Mouse (Mus musculus) hindbrain, postnatal 0 days (tissue): ENCODE results near the gene Eif3m. TPM values are rescaled to one million over a fixed set of nuclear protein-coding genes. Genes with fewer than 3 reads are reported as not detected.

Source experiments
- ATAC-seq: fragments of 200-750 bp; cut with Nextera tagmentation; 2 replicates; pipeline ENCODE4 v1.8.0; 2017; ENCODE audit warnings: mild to moderate bottlenecking, moderate TSS enrichment, moderate library complexity
- DNase-seq: peaks from one replicate; pipeline ENCODE4 v3.0.0-alpha.2; 2015; ENCODE audit warnings: low spot score
- H3K27ac ChIP-seq: fragments of 300-500 bp; sonication (generic); 2 replicates; pipeline ENCODE4 v1.5.1; 2014; ENCODE audit warnings: mild to moderate bottlenecking
- H3K27me3 ChIP-seq: fragments of 300-500 bp; sonication (generic); 2 replicates; pipeline ENCODE4 v1.6.1; 2014; ENCODE audit warnings: low read length, mixed read lengths; ENCODE audit not compliant: insufficient read depth
- H3K36me3 ChIP-seq: fragments of 300-500 bp; sonication (generic); 2 replicates; pipeline ENCODE4 v1.6.1; 2014; ENCODE audit warnings: low read length, mixed read lengths; ENCODE audit not compliant: insufficient read depth
- H3K4me1 ChIP-seq: fragments of 300-500 bp; sonication (generic); 2 replicates; pipeline ENCODE4 v1.6.1; 2014; ENCODE audit warnings: antibody characterized with exemption, low read length, mixed read lengths; ENCODE audit not compliant: insufficient read depth
- H3K4me2 ChIP-seq: fragments of 300-500 bp; sonication (generic); 2 replicates; pipeline ENCODE4 v1.6.1; 2014; ENCODE audit warnings: low read depth, mild to moderate bottlenecking, low read length, moderate library complexity, mixed read lengths
- H3K4me3 ChIP-seq: fragments of 300-500 bp; sonication (generic); 2 replicates; pipeline ENCODE4 v1.5.1; 2014; ENCODE audit warnings: low read length
- H3K9ac ChIP-seq: fragments of 300-500 bp; sonication (generic); replicated peaks from 2 replicates; pipeline ENCODE4 v1.6.1; 2014; ENCODE audit warnings: mild to moderate bottlenecking, low read length, moderate library complexity, mixed read lengths
- H3K9me3 ChIP-seq: fragments of 300-500 bp; sonication (generic); 2 replicates; pipeline ENCODE4 v1.6.1; 2016; ENCODE audit warnings: low read length, mixed read lengths
- CTCF ChIP-seq: IDR thresholded peaks from 2 replicates; pipeline ENCODE4 v1.5.1; 2016; ENCODE audit warnings: antibody characterized with exemption, control low read depth, low read depth
- WGBS: fragments of 180-500 bp; shearing (Covaris S2); extraction: QIAGEN DNeasy Blood & Tissue Kit; methylation state at CpG from one replicate; pipeline ENCODE4 v1.1.7; 2014; 5-methylcytosine and 5-hydroxymethylcytosine counted together
- polyA plus RNA-seq: library from polyadenylated mRNA; unstranded; fragments of >200 nt; fragmentation: Nextera tagmentation; extraction: Ambion mirVana; gene quantifications from 2 replicates; pipeline ENCODE4 v1.2.1, GENCODE M21; 2015
- total RNA-seq: library from RNA; depleted of rRNA; stranded (reverse); fragments of >200 nt; gene quantifications from 2 replicates; pipeline ENCODE4 v1.2.3, GENCODE M21; 2014; rRNA removed

The Eif3m gene
- total RNA-seq (85.0 and 85.8 TPM in 2 replicates), polyA plus RNA-seq (187 and 190 TPM in 2 replicates)

DNA sequence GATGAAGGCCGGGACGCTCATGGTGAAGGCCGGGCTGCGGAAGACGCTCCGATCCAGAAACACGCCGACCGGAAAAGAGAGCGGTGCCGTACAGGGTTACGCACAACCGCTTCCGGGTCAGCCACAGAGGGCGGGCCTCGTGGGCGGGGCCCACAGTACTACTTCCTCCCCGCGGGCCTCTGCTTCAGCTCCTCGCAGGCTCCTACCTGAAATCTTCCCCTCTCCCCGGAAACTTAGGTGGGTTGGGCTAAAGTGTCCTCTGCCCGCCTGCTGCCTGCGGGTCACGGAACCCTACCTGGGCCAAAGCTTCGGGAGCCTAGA lies at the start of gene Eif3m:
Gene Eif3m, minus strand, starts transcription at position 114 of the 321 bp plus-strand sequence.
- under 1% methylated on average over 20 of the region's 25 CpGs for WGBS
- DNase-seq (peak; percentile 96), ATAC-seq (peak; percentile 100)
- H3K27ac ChIP-seq, result peak within 1 kb of the TSS; percentile 69
- H3K36me3 ChIP-seq, result peaks cover 11% of the 10 kb centered on the region; the same call in 1 of the 2 replicates
- H3K9ac ChIP-seq, result peak within 1 kb of the TSS; percentile 85
- peak within 1 kb of the TSS; percentile 97 for H3K4me3 ChIP-seq
- H3K9me3 ChIP-seq, result no peaks in the 10 kb centered on the region
- peaks cover 6% of the 10 kb centered on the region; the same call in 1 of the 2 replicates for H3K4me1 ChIP-seq
- no peak for TF ChIP-seq CTCF
- peak within 1 kb of the TSS; percentile 70 for H3K4me2 ChIP-seq
- H3K27me3 ChIP-seq, result no peaks in the 10 kb centered on the region

DNA sequence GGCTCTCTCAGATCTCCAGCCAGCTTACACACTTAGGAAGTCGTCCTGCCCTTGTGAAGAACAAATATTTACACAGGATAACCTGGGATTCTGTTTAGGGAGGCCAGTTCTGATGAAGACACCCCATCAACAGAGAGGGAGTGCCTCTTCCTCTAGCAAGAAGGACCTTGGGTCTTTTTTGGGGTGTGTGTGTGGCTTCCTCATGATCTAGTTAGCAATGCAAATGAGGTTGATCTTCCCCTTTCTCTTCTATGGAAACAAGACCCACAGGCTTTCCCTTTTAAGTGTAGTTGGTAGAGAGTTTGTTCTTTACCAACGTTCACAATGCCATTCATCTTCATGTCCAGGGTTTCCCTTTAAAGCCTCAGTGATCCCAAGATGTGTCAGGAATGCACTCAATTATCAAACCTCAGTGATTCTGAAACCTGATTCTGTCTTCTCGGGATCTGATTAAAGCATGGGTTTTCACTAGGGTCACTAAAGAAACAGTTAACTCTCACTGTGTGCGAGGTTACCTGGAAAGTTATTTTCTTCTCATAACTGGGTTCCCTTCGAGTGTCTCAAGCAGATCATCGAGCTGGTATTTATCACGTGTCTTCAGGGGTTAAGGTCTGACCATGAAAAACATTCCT lies 46.0 kb upstream of the Eif3m start:
- WGBS, result 59% methylated on average over 7 of the region's 7 CpGs
- H3K9ac ChIP-seq, result no peak overlapping the region
- H3K27ac ChIP-seq, result no peak overlapping the region
- ATAC-seq, result no peak
- no peaks in the 10 kb centered on the region for H3K9me3 ChIP-seq
- no peak overlapping the region for H3K4me3 ChIP-seq
- no peaks in the 10 kb centered on the region for H3K36me3 ChIP-seq
- no peak for DNase-seq
- TF ChIP-seq CTCF, result no peak
- H3K4me2 ChIP-seq, result no peak overlapping the region
- H3K27me3 ChIP-seq, result no peaks in the 10 kb centered on the region
- H3K4me1 ChIP-seq, result no peaks in the 10 kb centered on the region

DNA sequence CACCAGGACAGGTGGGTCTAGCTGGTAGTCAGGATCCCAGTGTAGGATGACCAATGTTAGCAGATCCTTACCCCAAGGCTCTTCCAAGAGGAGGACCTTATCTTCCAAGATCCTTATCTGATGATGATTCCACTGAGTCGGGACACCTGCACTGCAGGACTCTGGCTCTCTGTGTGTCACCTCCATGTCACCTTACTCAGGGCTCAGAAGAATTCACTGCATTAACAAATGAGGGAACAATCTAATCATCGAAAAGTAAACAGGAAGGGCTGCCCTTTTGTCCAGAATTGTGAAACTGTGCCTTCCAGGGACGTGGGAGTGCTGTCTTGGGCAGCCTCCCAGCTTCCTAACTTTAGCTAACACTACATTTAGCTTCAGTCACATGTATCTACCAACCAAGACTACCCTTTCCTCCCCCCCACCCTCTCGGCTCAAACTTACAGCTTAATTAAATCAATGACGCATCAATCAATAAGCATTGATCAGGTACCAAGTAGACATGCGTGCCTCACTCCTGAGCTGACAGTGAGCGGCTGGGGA lies 41.8 kb upstream of the Eif3m start:
- Histone ChIP-seq H3K4me1 (no peaks in the 10 kb centered on the region), H3K4me3 (no peak overlapping the region), H3K27ac (no peak overlapping the region), H3K9me3 (no peaks in the 10 kb centered on the region), H3K27me3 (no peaks in the 10 kb centered on the region), H3K36me3 (no peaks in the 10 kb centered on the region), H3K9ac (no peak overlapping the region), H3K4me2 (no peak overlapping the region)
- ATAC-seq, result no peak
- WGBS, result 85% methylated on average over 7 of the region's 7 CpGs
- TF ChIP-seq CTCF, result no peak
- DNase-seq, result no peak

DNA sequence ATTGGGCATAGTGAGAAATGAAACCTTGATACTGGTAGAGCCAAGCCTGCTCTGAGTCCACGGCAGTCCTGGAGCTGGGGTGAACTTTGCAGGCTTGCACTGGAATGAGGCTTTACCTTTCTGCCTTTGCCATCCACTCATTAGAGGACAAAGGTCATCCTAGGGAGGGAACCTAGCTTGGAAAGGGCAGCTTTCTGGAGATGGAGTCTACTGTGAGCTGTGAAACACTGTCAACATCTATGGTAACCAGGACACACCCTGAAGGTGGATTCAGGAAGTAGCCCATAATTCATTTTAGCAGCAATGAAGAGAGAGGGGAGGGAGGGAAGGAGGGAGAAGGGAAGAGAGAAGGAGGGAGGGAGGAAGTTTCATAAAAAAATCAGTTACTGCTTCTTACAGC lies 38.6 kb upstream of the Eif3m start:
- 85% methylated on average over 1 of the region's 1 CpGs for WGBS
- DNase-seq (no peak), ATAC-seq (no peak)
- H3K9me3 ChIP-seq, result no peaks in the 10 kb centered on the region
- H3K4me1 ChIP-seq, result no peaks in the 10 kb centered on the region
- H3K9ac ChIP-seq, result no peak overlapping the region
- no peak overlapping the region for H3K4me3 ChIP-seq
- TF ChIP-seq CTCF, result no peak
- no peak overlapping the region for H3K4me2 ChIP-seq
- no peaks in the 10 kb centered on the region for H3K27me3 ChIP-seq
- H3K36me3 ChIP-seq, result no peaks in the 10 kb centered on the region
- no peak overlapping the region for H3K27ac ChIP-seq

DNA sequence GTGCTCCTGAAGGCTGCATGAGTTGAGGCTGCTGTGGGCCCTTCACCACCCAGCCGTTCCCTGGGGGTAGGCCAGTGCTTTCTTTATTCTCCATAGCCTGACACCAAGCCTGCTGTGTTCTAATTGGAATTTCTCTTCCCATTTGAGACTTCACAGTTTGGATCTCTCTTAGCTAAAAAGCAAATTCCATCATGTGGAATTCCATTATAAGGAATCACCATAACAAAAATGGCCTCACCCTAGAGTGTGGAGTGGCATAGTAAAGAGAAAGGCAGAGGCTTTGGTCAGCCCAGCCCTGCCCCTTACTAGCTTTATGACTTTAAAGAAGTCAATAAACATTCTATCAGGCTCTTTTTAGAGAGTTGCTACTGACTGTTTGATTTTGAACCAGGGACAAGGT lies 31.4 kb upstream of the Eif3m start:
- H3K36me3 ChIP-seq, result no peaks in the 10 kb centered on the region
- 36% methylated on average over 1 of the region's 1 CpGs for WGBS
- no peaks in the 10 kb centered on the region for H3K4me1 ChIP-seq
- H3K27me3 ChIP-seq, result no peaks in the 10 kb centered on the region
- no peaks in the 10 kb centered on the region for H3K9me3 ChIP-seq
- H3K4me3 ChIP-seq, result no peak overlapping the region
- no peak for ATAC-seq
- no peak for DNase-seq
- H3K4me2 ChIP-seq, result no peak overlapping the region
- H3K9ac ChIP-seq, result no peak overlapping the region
- no peak for TF ChIP-seq CTCF
- H3K27ac ChIP-seq, result no peak overlapping the region

DNA sequence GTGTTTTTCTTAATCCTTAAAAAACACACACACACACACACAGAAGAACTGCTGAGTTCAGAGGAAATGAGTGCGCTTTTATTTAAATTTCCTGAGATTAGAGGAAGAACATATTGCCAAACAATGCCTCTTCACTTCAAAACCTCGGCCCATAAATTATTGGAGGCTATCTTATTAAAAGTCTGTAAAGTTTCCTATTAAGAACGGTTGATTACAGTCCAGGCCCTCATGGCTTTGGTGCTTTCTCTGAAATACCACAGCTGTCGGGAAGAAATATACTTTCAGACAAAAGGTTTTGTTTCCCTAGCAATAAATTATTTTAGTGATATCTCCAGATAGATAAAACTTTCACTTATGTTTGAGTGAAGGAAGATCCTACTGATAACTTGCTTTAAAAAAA lies 26.3 kb upstream of the Eif3m start:
- H3K27ac ChIP-seq, result no peak overlapping the region
- H3K27me3 ChIP-seq, result no peaks in the 10 kb centered on the region
- H3K36me3 ChIP-seq, result no peaks in the 10 kb centered on the region
- no peaks in the 10 kb centered on the region for H3K4me1 ChIP-seq
- 77% methylated on average over 4 of the region's 4 CpGs for WGBS
- no peak for TF ChIP-seq CTCF
- H3K9me3 ChIP-seq, result no peaks in the 10 kb centered on the region
- H3K4me3 ChIP-seq, result no peak overlapping the region
- ATAC-seq, result no peak
- no peak overlapping the region for H3K4me2 ChIP-seq
- DNase-seq, result no peak
- H3K9ac ChIP-seq, result no peak overlapping the region

DNA sequence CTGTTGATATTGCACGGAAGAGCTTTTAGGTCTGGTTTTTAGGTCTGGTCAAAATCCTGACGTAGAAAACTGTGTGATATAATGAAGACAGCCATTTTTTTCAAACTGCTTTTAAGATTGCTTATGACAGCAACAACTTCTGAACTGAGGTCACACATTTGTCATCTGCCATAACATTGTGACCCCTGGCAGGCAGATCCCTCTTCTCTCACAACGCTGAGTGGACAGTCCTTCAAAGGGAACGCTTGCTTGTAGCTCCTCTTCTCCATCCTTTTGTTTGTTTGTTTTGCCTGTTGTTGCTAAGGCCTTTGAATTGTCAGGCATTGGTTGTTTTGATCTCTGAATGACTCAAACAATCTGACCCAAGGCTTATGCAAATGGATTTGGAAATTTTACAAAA lies 24.0 kb upstream of the Eif3m start:
- Histone ChIP-seq H3K27me3 (no peaks in the 10 kb centered on the region), H3K9me3 (no peaks in the 10 kb centered on the region), H3K36me3 (no peaks in the 10 kb centered on the region), H3K4me3 (no peak overlapping the region), H3K4me1 (no peaks in the 10 kb centered on the region), H3K4me2 (no peak overlapping the region), H3K9ac (no peak overlapping the region), H3K27ac (no peak overlapping the region)
- TF ChIP-seq CTCF, result no peak
- no peak for DNase-seq
- ATAC-seq, result no peak
- WGBS, result 66% methylated on average over 4 of the region's 4 CpGs
